Mouse (Mus musculus) NIH3T3 (cell line): Measurements from ENCODE around the gene Tspan8.
"Not testable (repeated sequence)": the region's sequence is repeated elsewhere in the genome, so short reads cannot be mapped to it uniquely, and the experiment has no call there.

Source experiments
- DNase-seq: peaks from one replicate; pipeline ENCODE4 v3.0.0-alpha.2; 2012; ENCODE audit warnings: low read depth

Gene Tspan8

GRCm38 (mm10) chr10:115816511-115816910, at the start of gene Tspan8:
Gene Tspan8, plus strand, starts transcription at chr10:115816832.
- DNase-seq, result no peak

GRCm38 (mm10) chr10:115770032-115770431, 46.6 kb upstream of the Tspan8 start:
- no peak for DNase-seq

DNA sequence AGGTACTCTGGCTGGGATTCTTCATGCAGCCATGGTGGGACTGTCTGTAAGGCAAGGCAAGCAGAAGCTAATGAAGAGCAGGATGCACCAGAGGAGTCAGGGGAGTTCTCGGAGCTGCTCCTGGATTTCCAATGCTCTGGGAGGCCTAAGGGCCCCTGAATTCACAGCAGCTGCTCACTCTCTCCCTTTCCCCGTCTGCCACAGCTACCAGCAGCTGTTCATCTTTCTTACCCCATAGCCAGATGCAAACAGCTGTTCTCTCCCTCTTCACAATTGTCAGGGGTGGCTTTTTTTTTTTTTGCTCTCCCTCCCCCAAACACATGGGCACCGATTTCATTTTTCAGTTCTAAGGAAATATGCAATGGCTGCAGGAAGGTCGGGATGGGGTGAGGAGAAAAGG, 42.2 kb upstream of the Tspan8 start:
- DNase-seq, result no peak

- DNase-seq, result no peak
Measured at GRCm38 (mm10) chr10:115775945-115776905, 40.4 kb upstream of the Tspan8 start.

- DNase-seq, result no peak
Measured at GRCm38 (mm10) chr10:115777366-115777765, 39.3 kb upstream of the Tspan8 start.

DNA sequence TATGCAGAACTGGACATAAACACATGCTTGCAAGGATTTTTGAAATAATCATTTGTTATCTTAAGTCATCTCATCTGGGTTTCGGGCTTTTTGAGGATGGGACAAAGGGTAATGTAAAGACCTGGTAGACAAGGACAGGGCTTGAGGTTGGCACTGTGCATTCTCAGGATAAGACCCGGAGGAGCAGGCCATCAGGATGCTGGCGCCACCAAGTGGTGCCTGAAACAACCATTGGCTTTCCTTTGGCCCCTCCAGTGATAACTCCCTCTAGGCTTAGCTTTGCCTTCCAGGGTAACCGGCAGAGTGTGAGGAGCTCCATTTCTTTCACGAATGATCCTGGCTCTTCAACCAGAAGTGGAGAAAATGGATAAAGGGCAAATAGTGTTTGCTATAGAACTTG, 38.0 kb upstream of the Tspan8 start:
- DNase-seq, result peak; percentile 7

DNA sequence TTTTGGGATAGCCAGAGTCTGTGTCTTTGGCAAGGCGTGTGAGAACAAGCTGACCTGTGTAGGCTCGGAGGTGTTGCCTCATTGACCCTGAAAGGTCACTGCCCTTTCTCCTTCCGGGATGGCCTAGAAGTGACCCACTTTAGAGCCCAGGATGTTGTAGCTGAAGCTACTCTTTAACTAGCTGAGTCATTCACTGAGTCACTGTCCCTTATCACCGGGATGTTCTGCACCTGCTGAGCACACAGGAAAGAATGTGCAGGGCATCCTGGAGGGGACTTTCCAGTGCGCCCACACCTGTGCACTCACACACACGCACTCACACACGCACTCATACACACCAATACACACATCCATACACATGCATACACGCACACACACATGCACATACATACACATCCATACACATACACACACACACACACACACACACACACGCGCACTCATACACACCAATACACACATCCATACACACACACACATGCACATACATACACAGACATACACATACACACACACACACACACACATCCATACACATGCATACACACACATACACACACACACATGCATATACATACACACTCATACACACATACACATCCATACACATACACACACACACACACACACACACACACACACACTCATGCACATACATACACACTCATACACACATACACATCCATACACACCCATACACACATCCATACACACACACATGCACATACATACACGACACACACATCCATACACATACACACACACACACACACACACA, 36.2 kb upstream of the Tspan8 start:
- no peak for DNase-seq

- no peak for DNase-seq
Measured at GRCm38 (mm10) chr10:115783232-115783631, 33.4 kb upstream of the Tspan8 start.

DNA sequence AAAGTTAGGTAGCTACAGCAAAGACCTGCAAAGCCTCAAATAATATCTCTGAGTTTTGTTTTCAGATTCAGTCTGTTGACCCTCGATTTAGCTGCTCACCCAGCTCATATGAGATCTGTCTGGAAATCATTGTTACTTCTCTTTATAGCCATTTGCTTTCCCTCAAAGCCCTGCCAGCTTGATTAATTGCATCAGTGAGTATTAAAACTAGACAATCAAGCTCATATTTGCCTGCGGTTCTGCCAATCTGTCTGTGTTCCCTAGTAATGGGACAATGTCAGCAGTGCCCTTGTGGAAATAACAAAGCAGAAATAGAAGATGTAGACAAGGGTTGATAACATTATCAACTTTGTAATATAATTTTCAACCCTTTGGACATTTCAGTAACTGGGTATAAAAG, 25.8 kb upstream of the Tspan8 start:
- DNase-seq, result no peak

DNA sequence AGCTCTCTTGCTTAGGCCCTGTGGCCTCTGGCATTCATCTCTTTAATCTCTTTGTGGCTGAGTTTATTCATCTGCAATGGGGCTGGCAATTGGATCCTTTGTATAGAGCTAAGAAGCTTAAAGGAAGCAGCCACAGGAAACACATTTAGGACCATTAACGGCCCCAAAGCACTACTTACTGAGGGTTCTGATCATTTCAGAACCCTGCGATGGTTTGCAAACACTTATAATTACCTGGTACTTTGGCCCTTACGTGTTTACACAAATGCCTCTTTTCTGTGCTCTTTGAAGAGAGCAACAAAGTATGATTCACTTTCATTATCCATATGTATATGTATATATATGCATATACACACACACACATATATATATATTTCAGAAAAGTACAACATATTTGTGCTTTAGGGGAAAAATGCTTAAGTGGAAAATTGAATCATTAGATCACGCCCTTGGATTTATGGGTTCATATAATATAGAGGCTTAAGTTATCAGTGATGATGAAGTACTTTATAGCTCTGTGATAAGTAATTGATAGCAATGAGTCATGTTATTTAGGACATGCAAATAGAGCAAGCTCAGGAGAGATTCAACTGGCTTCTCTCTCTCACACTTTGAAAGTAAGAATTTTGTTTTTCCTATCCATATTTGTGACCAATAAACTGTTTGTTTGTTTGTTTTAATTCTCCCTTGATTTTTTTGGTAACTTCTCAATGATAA, 20.4 kb upstream of the Tspan8 start:
- no peak for DNase-seq

- DNase-seq, result no peak
Measured at GRCm38 (mm10) chr10:115801464-115801863, 15.2 kb upstream of the Tspan8 start.

DNA sequence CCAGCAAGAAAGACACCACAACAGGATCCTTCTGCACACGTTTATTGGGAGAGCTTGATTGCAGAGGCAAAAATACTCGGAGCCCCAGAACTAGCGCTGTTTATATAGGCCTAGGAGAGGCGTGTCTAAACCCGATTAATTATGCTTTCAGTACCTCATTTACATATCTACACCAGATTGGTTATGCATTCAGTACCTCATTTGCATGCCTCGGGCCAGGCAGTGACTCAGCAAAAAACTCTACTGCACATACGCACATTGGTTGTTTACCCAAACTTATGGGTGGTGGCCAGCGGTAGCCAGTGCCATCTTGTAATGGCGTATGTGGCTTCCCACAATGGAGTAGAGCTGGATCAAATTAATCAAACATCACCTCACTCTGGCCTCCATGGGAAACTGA, 13.6 kb upstream of the Tspan8 start:
- not testable (repeated sequence) for DNase-seq

DNA sequence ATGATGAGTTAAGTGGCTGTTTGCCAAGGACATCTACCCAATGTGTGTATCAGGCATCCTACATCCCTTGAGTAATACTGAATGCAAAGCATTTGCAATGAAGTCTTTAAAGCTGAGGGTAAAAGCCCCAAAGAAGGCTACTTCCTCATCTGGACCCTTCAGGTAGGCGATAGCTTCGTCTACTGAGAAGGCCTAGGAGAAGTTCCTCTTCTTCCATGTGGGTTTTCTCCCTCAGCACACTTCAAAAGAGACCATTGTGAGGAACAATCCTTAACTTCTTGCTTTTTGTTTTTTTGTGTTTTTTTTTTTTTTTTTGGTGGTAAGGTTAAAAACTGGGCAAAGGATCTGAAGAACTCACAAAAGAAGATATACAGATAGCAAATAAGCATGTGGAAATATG, 12.9 kb upstream of the Tspan8 start:
- DNase-seq, result no peak

- DNase-seq, result no peak
Measured at GRCm38 (mm10) chr10:115805987-115806386, 10.6 kb upstream of the Tspan8 start.

GRCm38 (mm10) chr10:115809169-115809568, 7.5 kb upstream of the Tspan8 start:
- DNase-seq, result no peak

DNA sequence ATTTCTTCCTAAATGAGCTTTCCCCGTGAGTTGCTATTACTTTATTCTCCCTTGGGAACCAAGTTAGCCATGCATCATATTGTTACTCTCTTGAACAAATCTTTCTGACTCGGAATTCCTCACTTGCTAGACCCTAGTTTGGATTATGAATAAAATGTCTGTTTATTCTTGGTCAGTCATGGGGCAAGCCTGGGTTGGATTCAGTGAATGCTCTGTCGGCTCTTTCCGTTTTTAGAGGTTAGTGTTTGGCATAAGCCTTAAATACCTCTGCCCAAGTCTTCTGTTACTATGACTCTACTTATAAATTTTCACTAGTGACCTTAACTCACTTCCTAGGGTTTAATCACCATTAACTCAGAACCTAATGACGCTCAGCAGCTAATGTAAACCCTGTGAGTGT, 5.1 kb upstream of the Tspan8 start:
- no peak for DNase-seq

DNA sequence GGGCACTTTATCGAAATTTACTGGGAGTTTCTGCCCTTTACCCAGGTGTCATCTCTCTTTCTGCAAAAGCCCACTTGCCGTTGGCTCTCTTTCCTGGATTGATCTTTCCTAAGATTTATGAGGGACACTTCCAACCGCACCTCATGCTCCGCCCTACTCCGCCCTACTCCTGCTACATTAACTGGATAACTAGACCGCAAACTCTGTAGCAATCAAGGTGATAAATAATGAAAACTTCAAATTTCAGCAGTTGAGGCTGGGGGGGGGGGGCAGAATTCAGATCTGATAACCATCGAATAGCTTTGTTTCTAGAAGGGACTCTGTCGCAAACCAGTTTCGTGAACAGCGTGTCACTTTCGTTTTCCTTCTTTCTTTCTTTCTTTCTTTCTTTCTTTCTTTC, 1.8 kb upstream of the Tspan8 start:
- DNase-seq, result no peak

GRCm38 (mm10) chr10:115817056-115817724, 558 bp downstream of the Tspan8 start:
- no peak for DNase-seq

GRCm38 (mm10) chr10:115825289-115825688, 8.7 kb downstream of the Tspan8 start:
- DNase-seq, result no peak

- no peak for DNase-seq
Measured at GRCm38 (mm10) chr10:115828872-115829271, 12.2 kb downstream of the Tspan8 start.

DNA sequence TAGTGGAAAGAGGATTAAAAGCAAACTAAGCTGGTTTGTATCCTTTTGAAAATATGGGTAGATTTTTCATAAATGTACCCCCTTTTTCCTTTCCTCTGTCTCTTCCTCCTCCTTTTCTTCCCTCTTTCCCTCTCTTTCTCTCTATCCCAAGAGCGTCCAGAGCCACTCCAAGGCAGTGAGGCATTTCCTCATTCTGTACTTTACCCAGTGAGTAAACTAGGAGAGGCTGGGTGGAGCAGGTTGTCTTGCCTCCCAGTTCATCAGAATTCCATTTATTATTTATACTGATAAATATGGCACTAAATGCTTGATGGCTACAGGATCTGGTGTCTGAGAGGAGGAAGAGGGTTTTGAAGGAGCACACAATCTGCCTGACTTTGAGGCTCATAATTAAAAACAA, 13.1 kb downstream of the Tspan8 start:
- DNase-seq, result no peak

DNA sequence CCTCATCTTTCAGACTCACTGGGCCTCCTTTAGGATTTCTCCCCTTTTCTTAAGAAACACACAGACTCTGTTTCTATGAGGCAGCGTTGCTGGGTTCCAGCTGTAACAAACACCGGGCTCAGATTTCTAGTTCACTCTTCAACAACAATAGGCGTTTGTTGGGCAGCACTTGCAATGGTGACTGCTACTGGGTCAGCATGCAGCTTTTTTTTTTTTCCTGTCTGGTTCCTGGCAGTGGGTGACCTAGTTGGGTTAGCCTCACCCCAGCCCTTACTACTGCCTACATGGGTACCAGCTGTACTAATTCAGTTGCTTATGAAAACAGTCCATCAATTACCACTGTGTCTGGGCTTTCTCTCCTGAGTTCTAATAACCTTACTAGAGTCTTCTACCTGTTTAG, 14.1 kb downstream of the Tspan8 start:
- DNase-seq, result no peak
